Mouse (Mus musculus): ENCODE measurements around the gene Ptges3l.
"Not testable (repeated sequence)": the region's sequence is repeated elsewhere in the genome, so short reads cannot be mapped to it uniquely, and the experiment has no call there.

Ptges3l gene

DNA sequence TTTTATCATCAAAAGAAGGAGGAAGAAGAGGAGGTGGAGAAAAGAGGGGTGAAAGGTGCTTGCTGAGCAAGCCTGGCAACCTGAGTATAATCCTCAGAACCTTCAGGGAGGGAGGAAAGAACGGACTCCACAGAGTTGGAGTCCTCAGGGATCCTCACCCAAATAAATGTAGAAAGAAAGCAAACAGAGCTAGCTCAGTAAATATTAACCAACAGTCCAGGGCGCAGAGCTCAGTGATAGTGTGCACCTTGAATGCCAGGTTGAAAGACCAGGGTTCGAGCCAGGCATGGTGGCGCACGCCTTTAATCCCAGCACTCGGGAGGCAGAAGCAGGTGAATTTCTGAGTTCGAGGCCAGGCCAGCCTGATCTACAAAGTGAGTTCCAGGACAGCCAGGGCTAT lies 30.5 kb upstream of the Ptges3l start:
- no peak for DNase-seq

GRCm38 (mm10) chr11:101454702-101455101 lies 29.6 kb upstream of the Ptges3l start:
- DNase-seq = no peak

DNA sequence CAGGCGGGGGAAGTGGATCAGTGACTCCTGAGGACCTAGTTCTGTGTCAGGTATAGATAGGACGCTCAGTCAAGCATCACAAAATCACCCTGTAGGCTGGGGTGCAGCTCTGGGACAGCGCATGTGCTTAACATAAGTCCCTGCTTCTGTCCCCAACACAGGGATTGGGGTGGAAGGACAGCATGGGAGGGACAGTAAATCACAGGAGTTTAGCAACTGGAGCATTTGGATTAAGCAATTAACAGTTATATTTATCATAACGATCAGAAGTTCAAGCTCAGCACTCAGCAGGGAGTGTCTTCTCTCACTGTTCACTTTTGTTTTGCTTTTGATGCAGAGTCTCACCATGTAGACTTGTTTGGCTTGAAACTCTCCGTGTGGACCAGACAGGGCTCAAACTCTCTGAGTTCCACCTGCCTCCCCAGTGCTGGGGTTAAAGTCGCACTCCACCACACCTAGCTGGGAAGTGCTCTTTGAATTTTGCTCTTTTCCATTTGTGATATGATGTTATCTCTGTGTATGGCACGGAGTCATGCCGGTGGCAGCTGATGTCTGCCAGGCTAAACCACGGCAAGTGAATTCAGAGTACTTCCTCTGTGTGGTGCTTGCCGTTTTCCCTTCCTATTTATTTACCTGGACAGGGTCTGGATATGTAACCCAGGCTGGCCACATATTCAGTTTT lies 27.1 kb upstream of the Ptges3l start:
- DNase-seq = no peak

GRCm38 (mm10) chr11:101451536-101451935 lies 26.4 kb upstream of the Ptges3l start:
- DNase-seq = no peak

- peak; percentile 38 for DNase-seq
Observed at GRCm38 (mm10) chr11:101450394-101450793, 25.3 kb upstream of the Ptges3l start.

DNA sequence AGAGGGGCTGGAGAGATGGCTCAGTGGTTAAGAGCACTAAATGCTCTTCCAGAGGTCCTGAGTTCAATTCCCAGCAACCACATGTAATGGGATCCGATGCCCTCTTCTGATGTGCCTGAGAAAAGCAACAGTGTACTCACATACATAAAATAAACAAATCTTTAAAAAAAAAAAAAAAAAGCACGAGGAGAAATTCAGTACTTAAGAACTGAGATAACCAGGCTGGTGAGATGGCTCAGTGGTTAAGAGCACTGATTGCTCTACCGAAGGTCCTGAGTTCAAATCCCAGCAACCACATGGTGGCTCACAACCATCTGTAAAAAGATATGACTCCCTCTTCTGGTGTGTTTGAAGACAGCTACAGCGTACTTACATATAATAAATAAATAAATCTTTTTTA lies 24.5 kb upstream of the Ptges3l start:
- not testable (repeated sequence) for DNase-seq

DNA sequence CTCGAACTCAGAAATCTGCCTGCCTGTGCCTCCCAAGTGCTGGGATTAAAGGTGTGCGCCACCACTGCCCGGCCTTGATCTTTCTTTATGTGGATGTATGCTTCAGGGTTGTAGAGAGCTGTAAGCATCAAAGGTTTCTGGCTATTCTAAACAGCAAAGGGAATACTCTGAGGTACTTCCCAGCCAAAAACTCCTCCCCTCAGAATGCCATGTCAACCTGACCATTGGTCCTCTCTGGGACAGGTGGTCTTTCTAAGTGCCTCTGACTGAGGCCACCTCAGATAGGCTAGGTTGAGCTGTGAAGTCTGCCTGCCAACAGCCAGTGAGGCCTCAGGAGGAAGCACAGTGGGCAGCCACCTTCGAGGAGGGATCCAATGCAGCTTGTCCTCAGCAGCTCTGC lies 23.8 kb upstream of the Ptges3l start:
- DNase-seq = no peak

DNA sequence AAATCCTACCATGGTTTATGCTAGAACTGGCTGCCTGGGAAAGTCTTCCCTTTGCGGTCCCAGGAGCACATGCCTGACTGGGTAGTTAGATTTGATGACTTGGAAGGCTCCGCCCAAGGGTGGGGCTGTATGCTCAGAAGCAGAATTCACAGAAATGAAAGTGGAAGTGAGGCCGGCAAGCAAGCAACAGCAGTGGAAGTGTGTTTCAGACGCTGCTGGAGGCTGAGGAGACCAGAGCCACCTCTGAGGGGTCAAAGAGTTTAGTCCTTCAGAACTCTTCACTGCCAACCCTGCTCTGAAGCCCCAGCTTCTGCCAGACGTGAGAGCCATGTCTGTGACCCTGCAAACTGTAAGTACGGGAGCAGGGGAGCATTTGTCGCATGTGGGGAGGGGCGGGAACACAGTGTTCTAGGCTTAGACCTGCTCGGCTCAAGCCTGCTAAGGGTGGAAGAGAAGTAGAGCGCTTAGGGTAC lies 23.2 kb upstream of the Ptges3l start, which contains the start of gene Ifi35:
Gene Ifi35 (plus strand): TSS at position 134 of the 473 bp plus-strand sequence.
- DNase-seq = peak; percentile 76

- DNase-seq = peak; percentile 16
Observed at GRCm38 (mm10) chr11:101447786-101448185, 22.7 kb upstream of the Ptges3l start.

DNA sequence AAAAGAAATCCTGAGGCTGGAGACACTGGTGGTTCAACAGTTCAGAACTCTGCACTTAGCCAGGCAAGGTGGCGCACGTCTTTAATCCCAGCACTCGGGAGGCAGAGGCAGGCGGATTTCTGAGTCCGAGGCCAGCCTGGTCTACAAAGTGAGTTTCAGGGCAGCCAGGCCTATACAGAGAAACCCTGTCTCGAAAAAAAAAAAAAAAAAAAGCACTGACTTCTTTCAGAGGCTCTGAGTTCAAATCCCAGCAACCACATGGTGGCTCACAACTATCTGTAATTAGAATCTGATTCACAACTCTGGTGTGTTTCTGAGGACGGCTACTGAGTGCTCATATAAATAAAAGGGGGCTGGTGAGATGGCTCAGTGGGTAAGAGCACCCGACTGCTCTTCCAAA lies 21.7 kb upstream of the Ptges3l start:
- not testable (repeated sequence) for DNase-seq

DNA sequence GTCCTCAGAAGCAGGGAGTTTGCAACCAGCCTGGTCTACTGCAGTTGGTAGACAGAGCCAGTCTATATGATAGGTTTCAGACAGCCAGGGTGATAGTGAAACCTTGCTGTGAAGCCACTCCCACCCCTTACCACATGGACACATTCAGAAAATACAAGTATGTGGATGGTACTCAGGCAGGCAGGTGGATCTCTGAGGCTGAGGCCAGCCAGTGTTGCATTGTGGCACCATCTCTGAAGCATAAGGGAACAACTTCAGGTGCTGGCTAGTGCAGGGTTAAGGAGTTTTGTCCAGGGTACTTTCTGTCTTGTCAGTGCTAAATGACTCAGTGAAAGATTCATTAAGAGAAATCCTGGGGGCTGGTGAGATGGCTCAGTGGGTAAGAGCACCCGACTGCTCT lies 21.2 kb upstream of the Ptges3l start:
- no peak for DNase-seq

DNA sequence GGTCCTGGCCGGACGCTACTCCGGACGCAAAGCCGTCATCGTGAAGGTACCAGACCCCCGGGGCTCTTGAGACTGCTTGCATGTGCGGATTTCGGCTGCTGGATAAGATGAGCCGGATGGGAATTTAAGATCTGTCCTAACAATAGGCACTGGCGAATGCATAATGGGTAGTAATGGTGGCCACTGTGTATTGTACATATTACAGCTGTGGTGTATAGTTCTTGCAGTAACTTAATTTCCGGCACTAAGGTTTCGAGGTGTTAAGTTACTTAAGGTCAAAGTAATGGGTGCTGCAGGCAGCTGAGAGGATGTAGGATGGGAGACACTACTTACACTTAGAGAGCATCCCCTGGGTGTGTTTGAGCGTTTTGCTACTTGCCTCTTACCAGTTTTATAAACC lies 17.6 kb upstream of the Ptges3l start:
- DNase-seq = no peak

DNA sequence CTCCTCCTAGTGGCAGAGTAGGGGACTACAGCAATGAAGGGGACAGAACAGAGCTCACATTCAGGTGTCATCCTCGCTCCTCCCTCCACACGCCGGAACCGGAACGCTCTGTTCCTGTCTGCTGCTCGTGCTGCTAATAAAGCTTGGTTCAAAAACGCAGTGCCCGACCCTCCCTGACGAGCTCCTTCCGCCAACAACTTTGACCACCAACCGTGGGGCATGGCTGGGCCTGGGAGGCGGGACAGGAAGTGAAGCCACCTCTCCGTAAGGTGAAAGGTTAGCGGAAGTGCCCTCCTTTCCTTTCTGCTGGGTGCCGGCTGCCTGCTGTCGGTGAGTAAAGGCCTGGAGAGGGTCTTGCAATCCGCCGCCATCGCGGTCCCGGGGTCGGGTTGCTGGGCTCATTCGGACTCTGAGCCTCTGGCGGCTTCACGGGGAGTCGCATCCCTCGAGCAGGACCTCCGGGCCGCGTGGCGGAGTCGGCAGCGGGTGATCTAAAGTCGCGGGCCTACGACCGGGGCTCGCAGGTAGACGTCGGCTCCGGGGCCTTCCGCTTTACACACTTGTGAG lies 17.1 kb upstream of the Ptges3l start, which contains the start of gene Rpl27:
Gene Rpl27 (plus strand): TSS at position 172 of the 567 bp plus-strand sequence.
- DNase-seq = peak; percentile 96

DNA sequence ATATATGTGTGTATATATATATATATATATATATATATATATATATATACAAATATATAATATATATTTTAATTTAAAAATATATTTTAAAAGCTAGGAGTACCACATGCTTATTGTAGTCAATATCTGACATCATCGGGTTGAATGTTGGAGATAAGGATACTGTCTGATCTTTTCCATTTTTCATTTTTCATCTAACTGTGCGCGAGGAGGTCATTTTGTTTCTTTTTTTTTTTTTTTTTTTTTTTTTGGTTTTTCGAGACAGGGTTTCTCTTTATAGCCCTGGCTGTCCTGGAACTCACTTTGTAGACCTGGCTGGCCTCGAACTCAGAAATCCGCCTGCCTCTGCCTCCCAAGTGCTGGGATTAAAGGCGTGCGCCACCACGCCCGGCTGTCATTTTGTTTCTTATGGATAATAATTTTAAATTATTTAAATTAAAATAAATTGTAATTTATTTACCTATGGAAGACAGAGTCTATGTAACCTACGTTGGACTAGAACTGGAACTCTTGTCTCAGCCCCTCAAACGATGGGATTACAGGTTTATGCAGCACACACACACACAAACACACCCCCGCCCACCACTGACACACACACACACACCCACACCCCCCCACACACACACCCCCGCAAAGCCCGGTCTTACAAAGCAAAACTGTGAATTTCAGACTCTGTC lies 16.5 kb upstream of the Ptges3l start:
- DNase-seq = not testable (repeated sequence)

- not testable (repeated sequence) for DNase-seq
Observed at GRCm38 (mm10) chr11:101438006-101438405, 12.9 kb upstream of the Ptges3l start.

DNA sequence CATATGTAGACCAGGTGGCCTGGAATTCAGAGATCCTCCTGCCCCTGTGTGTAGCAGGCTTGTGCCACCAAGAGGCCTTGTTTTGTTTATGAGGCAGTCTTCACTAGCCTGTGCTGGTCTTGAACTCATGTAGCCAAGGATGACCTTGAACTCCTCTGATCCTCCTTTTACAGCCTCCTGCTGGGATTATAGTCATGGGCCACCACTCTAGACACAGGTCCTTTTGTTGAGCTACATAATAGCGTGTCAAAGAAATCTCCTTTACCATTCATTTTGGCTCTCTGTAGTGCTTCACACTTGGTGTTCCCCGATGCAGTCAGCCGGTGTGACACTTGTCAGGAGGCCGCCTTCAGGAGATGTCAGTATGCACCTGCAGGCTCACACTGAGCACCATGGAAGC lies 11.8 kb upstream of the Ptges3l start:
- no peak for DNase-seq

GRCm38 (mm10) chr11:101435831-101436230 lies 10.7 kb upstream of the Ptges3l start:
- DNase-seq = no peak

DNA sequence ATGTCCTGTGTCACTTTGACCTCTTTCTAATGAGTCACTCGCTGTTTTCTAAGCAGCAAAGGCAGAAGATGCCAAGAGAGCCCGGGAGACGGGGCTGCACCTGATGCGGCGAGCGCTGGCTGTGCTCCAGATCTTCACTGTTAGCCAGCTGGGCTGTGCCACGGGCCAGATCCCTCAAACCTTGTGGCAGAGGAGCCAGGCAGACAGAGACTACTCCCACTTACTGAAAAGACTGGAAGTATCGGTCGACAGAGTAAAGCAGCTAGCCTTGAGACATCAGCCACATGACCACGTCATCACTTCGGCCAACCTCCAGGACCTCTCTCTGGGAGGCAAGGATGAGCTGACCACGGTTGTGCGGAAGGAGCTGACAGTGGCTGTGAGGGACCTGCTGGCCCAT lies 8.3 kb upstream of the Ptges3l start:
- DNase-seq = no peak

DNA sequence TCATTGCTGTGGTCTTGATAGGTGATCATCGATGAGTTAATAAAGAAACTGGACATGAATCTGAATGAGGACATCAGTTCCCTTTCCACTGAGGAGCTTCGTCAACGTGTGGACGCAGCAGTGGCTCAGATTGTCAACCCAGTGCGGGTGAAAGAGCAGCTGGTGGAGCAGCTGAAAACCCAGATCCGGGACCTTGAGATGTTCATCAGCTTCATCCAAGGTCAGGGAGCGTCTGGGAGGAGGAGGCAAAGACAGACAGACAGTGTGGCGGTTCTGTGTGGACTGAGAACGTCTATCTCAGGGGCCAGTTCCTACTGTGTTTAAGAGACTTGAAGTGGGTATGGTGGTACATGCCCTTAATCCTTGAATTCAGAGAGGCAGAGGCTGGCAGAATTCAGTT lies 6.2 kb upstream of the Ptges3l start:
- no peak for DNase-seq

DNA sequence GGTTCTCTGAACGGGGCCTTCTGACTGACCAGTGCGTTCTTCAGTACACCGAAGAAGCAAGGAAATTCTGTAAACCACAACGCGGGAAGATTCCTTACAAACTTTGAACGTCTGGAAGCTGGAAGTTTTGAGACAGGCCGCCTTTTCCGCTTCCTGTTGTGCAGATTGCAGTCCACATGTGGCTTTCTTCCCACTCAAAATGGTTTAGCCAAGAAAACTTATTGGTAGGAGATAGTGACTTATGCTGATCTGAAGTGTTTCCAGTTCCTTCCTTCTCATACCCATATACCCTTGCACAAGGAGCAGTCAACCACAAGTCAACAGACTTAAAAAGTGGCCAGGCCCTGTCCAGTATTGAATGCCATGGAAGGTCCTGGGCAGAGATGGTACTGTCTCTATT lies 1.0 kb upstream of the Ptges3l start:
- DNase-seq = no peak

DNA sequence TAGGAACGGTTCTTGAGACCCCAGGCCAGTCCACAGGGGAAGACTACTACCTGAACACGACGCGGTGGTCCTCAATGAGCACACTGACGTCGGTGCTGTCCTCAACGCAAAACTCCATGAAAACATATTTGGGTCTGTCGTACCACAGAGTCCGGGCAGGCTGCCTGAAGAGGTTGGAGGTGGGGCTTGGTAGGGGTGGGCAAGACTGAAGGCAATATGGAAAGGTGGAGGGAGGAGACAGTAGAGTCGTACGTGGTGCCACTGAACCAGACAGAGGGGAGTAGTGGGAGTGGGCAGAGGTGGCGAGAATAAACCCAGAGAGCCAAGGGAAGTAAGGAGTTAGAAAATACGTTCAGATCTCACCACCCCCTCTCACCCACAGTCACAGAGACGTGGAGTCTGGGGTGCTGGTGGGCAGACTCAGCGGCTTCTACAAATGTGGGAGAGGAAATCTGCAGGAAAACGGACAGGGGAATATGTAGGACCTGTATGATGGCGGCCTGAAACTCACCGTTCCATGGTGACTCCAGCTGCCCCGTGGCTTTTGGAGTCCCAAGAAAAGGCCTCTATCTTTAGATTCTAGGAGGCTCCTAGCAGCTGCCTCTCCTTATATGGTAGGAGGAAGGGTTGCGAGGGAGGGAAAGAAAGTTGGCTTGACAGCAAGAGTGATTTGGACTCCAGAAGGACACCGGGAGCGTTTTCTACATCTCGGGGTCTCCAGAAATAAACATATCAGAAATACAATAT lies 855 bp downstream of the Ptges3l start, which contains the start of gene Gm27029:
Gene Gm27029 (minus strand): TSS at position 692 of the 747 bp plus-strand sequence.
- DNase-seq = no peak

DNA sequence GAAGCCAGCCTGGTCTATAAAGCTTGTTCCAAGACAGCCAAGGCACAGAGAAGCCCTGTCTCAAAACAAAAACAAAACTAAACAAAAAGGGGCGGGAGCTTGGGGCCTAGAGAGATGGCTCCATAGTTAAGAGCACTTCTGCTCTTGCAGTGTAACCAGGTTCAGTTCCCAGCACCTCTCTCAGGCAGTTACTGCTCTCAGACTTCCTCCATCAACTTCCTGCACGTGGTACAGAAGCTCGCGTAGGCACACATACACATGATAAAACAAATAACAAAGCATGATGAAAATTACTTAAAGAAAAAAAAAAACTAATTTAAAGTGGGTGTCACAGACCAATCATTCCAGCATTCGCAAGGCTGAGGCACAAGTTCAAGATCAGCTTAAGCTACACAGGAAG lies 5.0 kb downstream of the Ptges3l start:
- DNase-seq = no peak

DNA sequence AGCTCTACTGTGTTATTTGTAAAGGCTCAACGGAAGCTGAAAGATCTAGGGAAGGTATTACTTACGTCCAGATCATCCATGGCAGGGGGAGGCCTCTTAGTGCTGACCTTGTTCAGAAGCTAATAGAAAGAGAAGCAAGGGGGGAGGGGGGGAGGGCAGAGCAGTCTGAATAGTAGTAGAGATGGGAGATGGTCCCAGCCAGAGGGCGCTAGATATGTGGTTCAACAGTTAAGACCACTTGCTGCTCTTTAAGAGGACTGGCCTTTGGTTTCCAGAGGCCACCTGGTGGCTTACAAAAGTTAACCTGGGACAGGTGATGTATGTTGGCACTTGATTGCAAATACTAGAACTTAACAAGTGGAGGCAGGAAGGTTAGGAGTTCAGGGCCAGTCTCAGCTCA lies 5.5 kb downstream of the Ptges3l start:
- no peak for DNase-seq
